Mouse (Mus musculus) liver, postnatal 0 days (tissue): ENCODE results near the gene Rnft1. TPM values are rescaled to one million over a fixed set of nuclear protein-coding genes. Genes with fewer than 3 reads are reported as not detected.
"Not testable (repeated sequence)": the region's sequence is repeated elsewhere in the genome, so short reads cannot be mapped to it uniquely, and the experiment has no call there.

Experiments
- ATAC-seq: fragments of 200-750 bp; cut with Nextera tagmentation; 2 replicates; pipeline ENCODE4 v1.8.0; 2017; ENCODE audit warnings: mild to moderate bottlenecking, moderate library complexity
- DNase-seq: peaks from one replicate; pipeline ENCODE4 v3.0.0-alpha.2; 2016
- H3K27ac ChIP-seq: fragments of 300-500 bp; sonication (generic); 2 replicates; pipeline ENCODE4 v1.5.1; 2014; ENCODE audit warnings: antibody characterized with exemption, moderate library complexity, mild to moderate bottlenecking, low read depth
- H3K27me3 ChIP-seq: fragments of 300-500 bp; sonication (generic); 2 replicates; pipeline ENCODE4 v1.6.1; 2014; ENCODE audit warnings: low read length, control low read depth, mixed read lengths; ENCODE audit not compliant: insufficient read depth
- H3K36me3 ChIP-seq: fragments of 300-500 bp; sonication (generic); replicated peaks from 2 replicates; pipeline ENCODE4 v1.6.1; 2014; ENCODE audit warnings: mild to moderate bottlenecking, control low read depth, low read length, moderate library complexity, mixed read lengths; ENCODE audit not compliant: insufficient read depth
- H3K4me1 ChIP-seq: fragments of 300-500 bp; sonication (generic); 2 replicates; pipeline ENCODE4 v1.6.1; 2014; ENCODE audit warnings: antibody characterized with exemption, mild to moderate bottlenecking, control low read depth; ENCODE audit not compliant: insufficient read depth
- H3K4me2 ChIP-seq: fragments of 300-500 bp; sonication (generic); 2 replicates; pipeline ENCODE4 v1.6.1; 2014; ENCODE audit warnings: low read depth, mild to moderate bottlenecking, low read length, moderate library complexity, mixed read lengths
- H3K4me3 ChIP-seq: fragments of 300-500 bp; sonication (generic); 2 replicates; pipeline ENCODE4 v1.5.1; 2014; ENCODE audit warnings: low read depth, low read length
- H3K9ac ChIP-seq: fragments of 300-500 bp; sonication (generic); replicated peaks from 2 replicates; pipeline ENCODE4 v1.6.1; 2014; ENCODE audit warnings: mild to moderate bottlenecking, moderate library complexity
- H3K9me3 ChIP-seq: fragments of 300-500 bp; sonication (generic); 2 replicates; pipeline ENCODE4 v1.6.1; 2016; ENCODE audit warnings: mild to moderate bottlenecking, control low read depth, low read length, mixed read lengths
- CTCF ChIP-seq: sonication (generic); IDR thresholded peaks from 2 replicates; pipeline ENCODE4 v1.5.1; 2016; ENCODE audit warnings: antibody characterized with exemption, low read depth
- EP300 ChIP-seq: IDR thresholded peaks from 2 replicates; pipeline ENCODE4 v1.6.1; 2016; ENCODE audit warnings: antibody characterized with exemption, low read depth, mild to moderate bottlenecking
- WGBS: fragments of 180-500 bp; shearing (Covaris S2); extraction: QIAGEN DNeasy Blood & Tissue Kit; methylation state at CpG from one replicate; pipeline ENCODE4 v1.1.7; 2014; ENCODE audit not compliant: insufficient replicate concordance; 5-methylcytosine and 5-hydroxymethylcytosine counted together
- polyA plus RNA-seq: library from polyadenylated mRNA; unstranded; fragments of >200 nt; fragmentation: Nextera tagmentation; extraction: Ambion mirVana; gene quantifications from 2 replicates; pipeline ENCODE4 v1.2.1, GENCODE M21; 2015

The Rnft1 gene
- polyA plus RNA-seq, 1 experiment from 2014 or later = 19.8 TPM

GRCm38 (mm10) chr11:86507334-86507733, 22.9 kb downstream of the Rnft1 start:
- H3K4me1 ChIP-seq = no peaks in the 10 kb centered on the region
- DNase-seq (no peak), ATAC-seq (no peak)
- no peak overlapping the region for H3K27ac ChIP-seq
- no peaks in the 10 kb centered on the region for H3K9me3 ChIP-seq
- peaks cover 74% of the 10 kb centered on the region for H3K36me3 ChIP-seq
- H3K27me3 ChIP-seq = no peaks in the 10 kb centered on the region
- H3K9ac ChIP-seq = no peak overlapping the region
- WGBS = 44% methylated on average over 2 of the region's 2 CpGs
- TF ChIP-seq CTCF (no peak), EP300 (no peak)
- no peak overlapping the region for H3K4me3 ChIP-seq
- H3K4me2 ChIP-seq = no peak overlapping the region

DNA sequence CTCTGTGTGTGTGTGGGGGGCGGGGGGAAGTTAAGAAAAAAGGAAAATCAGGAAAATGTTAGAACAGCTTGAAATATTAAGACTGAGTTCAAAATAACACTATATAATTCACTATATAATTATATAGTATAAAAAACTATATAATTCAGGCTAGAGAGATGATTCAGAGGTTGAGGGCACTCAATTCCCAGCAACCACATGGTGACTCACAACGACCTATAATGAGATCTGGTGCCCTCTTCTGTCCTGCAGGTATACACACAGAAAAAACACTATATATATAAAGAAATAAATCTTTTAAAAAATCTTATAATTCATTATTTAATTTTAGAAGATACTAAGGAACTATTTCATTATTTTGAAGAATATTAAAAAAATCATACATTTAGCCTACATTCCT, 23.5 kb downstream of the Rnft1 start:
- Histone ChIP-seq H3K36me3 (peaks cover 74% of the 10 kb centered on the region), H3K4me3 (no peak overlapping the region), H3K9me3 (no peaks in the 10 kb centered on the region), H3K4me2 (no peak overlapping the region), H3K27me3 (no peaks in the 10 kb centered on the region), H3K9ac (no peak overlapping the region), H3K27ac (no peak overlapping the region), H3K4me1 (no peaks in the 10 kb centered on the region)
- WGBS = 82% methylated on average over 2 of the region's 2 CpGs
- ATAC-seq = no peak
- TF ChIP-seq CTCF = no peak
- no peak for TF ChIP-seq EP300
- DNase-seq = no peak

DNA sequence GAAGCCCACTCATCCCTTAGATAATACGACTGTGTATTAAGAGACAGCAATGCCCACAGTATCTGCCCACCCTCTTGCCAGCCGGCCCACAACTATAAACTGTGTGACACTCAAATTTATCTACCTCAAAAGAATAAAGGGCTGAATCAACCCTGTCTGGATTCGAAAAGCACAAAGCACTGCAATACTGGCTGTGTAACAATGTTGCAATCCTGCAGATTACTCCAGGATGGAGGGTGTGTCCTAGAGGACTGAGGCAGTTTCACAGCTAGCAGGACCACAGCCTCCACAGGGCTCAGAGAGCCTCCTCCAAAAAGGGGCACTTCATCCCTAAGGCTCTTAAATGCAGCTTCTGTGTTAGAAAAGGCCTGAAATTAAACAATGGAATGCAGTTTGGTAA, 32.2 kb downstream of the Rnft1 start:
- 78% methylated on average over 3 of the region's 3 CpGs for WGBS
- no peaks in the 10 kb centered on the region for H3K27me3 ChIP-seq
- H3K9me3 ChIP-seq = no peaks in the 10 kb centered on the region
- ATAC-seq = no peak
- H3K4me2 ChIP-seq = no peak overlapping the region
- H3K27ac ChIP-seq = no peak overlapping the region
- no peak overlapping the region for H3K9ac ChIP-seq
- TF ChIP-seq CTCF = no peak
- no peak for TF ChIP-seq EP300
- H3K4me1 ChIP-seq = no peaks in the 10 kb centered on the region
- no peak for DNase-seq
- H3K36me3 ChIP-seq = peaks cover 52% of the 10 kb centered on the region
- no peak overlapping the region for H3K4me3 ChIP-seq

DNA sequence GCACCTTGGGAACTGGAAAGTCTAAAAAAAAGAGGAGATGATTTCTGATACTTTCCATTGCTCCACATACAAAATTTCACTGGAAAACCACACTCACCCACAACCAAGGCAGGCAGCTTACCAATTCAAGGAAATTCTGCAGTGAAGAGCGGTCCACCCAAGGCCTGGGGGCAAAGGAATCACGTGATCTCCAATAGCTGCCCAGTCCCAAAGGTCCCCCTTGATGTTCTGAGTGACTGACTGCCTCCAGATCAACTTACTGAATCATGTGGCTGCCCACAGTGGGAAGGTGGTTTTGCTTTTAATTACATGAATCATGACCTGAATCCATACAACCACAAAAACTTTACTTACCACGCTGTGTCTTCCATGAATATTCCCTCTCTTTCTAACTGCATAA, 32.8 kb downstream of the Rnft1 start:
- H3K27me3 ChIP-seq = no peaks in the 10 kb centered on the region
- H3K9ac ChIP-seq = no peak overlapping the region
- no peak overlapping the region for H3K4me3 ChIP-seq
- no peak overlapping the region for H3K27ac ChIP-seq
- ATAC-seq (no peak), DNase-seq (no peak)
- H3K9me3 ChIP-seq = no peaks in the 10 kb centered on the region
- TF ChIP-seq CTCF (no peak), EP300 (no peak)
- peaks cover 48% of the 10 kb centered on the region for H3K36me3 ChIP-seq
- H3K4me1 ChIP-seq = no peaks in the 10 kb centered on the region
- no peak overlapping the region for H3K4me2 ChIP-seq
- 94% methylated on average over 3 of the region's 3 CpGs for WGBS

GRCm38 (mm10) chr11:86519751-86520150, 35.3 kb downstream of the Rnft1 start:
- no peak overlapping the region for H3K9ac ChIP-seq
- ATAC-seq = no peak
- H3K27ac ChIP-seq = no peak overlapping the region
- no peak for TF ChIP-seq CTCF
- no peak for TF ChIP-seq EP300
- no peak overlapping the region for H3K4me3 ChIP-seq
- H3K36me3 ChIP-seq = peaks cover 58% of the 10 kb centered on the region
- WGBS = 87% methylated on average over 7 of the region's 7 CpGs
- no peaks in the 10 kb centered on the region for H3K9me3 ChIP-seq
- H3K4me1 ChIP-seq = no peaks in the 10 kb centered on the region
- H3K27me3 ChIP-seq = no peaks in the 10 kb centered on the region
- no peak overlapping the region for H3K4me2 ChIP-seq
- DNase-seq = no peak

- Histone ChIP-seq H3K4me3 (no peak overlapping the region), H3K36me3 (peaks cover 52% of the 10 kb centered on the region), H3K9me3 (no peaks in the 10 kb centered on the region), H3K27ac (no peak overlapping the region), H3K4me1 (no peaks in the 10 kb centered on the region), H3K9ac (no peak overlapping the region), H3K4me2 (no peak overlapping the region), H3K27me3 (no peaks in the 10 kb centered on the region)
- ATAC-seq (no peak), DNase-seq (no peak)
- no peak for TF ChIP-seq CTCF
- TF ChIP-seq EP300 = no peak
- 87% methylated on average over 4 of the region's 4 CpGs for WGBS
Observed at GRCm38 (mm10) chr11:86527528-86527927, 43.1 kb downstream of the Rnft1 start.

DNA sequence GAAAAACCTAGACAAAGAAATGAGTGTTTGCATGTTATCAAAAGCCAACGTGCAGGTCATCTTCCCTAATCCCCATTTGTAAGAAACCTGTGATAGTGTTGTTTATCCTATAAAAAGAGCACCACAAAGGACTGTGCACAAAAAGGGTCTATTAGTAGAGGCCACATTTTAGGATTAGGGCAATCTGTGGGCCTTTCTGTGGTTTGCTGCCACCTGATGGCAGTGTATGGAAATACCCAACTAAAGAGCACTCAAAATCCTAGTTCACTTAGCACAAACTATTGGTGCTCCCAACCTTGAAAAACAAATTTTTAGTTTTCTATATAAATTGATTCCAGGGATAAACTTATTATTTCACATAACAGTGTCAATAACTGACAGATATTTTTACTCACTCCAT, 48.4 kb downstream of the Rnft1 start:
- DNase-seq (peak; percentile 23), ATAC-seq (no peak)
- no peak overlapping the region for H3K9ac ChIP-seq
- no peak overlapping the region for H3K4me2 ChIP-seq
- H3K4me3 ChIP-seq = no peak overlapping the region
- no peak for TF ChIP-seq EP300
- TF ChIP-seq CTCF = peak; percentile 73
- no peaks in the 10 kb centered on the region; the same call in 1 of the 2 replicates for H3K4me1 ChIP-seq
- no peaks in the 10 kb centered on the region for H3K27me3 ChIP-seq
- no peak overlapping the region for H3K27ac ChIP-seq
- peaks cover 30% of the 10 kb centered on the region for H3K36me3 ChIP-seq
- no peaks in the 10 kb centered on the region for H3K9me3 ChIP-seq
- WGBS = 70% methylated on average over 1 of the region's 1 CpGs

DNA sequence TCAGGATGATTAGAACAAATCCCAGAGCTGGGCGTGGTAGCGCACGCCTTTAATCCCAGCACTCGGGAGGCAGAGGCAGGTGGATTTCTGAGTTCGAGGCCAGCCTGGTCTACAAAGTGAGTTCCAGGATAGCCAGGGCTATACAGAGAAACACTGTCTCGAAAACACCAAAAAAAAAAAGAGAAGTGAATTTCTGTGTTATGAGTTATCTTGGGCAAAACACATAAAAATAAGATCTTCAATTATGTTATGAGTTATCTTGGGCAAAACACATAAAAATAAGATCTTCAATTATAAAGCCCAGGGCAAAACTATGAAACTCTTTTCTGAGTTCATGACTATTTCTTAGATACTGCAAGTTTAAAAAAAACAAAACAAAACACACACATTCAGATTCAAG, 48.8 kb downstream of the Rnft1 start:
- peaks cover 28% of the 10 kb centered on the region for H3K36me3 ChIP-seq
- WGBS = 81% methylated on average over 6 of the region's 6 CpGs
- H3K4me2 ChIP-seq, H3K9ac ChIP-seq, H3K4me1 ChIP-seq, H3K4me3 ChIP-seq, H3K27ac ChIP-seq, H3K9me3 ChIP-seq, H3K27me3 ChIP-seq, ATAC-seq, DNase-seq: not testable (repeated sequence)
